Mouse (Mus musculus): ENCODE measurements around the gene Yap1. TPM values are rescaled to one million over a fixed set of nuclear protein-coding genes. Genes with fewer than 3 reads are reported as not detected.

Yap1 gene
- polyA plus RNA-seq, 1 experiment from 2014 or later = 24.3 TPM

- Histone ChIP-seq H3K9ac (ENCODE audit: low read length) (0 out of 2 replicates have a peak overlapping the region, but pooled peaks have one; percentile 40), H3K9me3 (ENCODE audit: control insufficient read depth, low read length) (no peaks in the 10 kb centered on the region), H3K36me3 (ENCODE audit: control insufficient read depth, insufficient read depth, low read length) (no peaks in the 10 kb centered on the region), H3K4me2 (ENCODE audit: low read length) (peak overlapping the region; percentile 70), H3K27ac (replicated peaks in 1 of 2; ENCODE audit: control insufficient read depth in 1 of 2, insufficient read depth in 1 of 2, low read depth in 2 of 2, low read length in 2 of 2) (peak overlapping the region in 1 of 2 experiments; percentile 57; a peak in 2 of 4 replicates), H3K4me1 (ENCODE audit: control insufficient read depth in 2 of 2, insufficient read depth in 2 of 2, low read length in 2 of 2) (no peaks in the 10 kb centered on the region), H3K4me3 (ENCODE audit: control insufficient read depth in 1 of 2, insufficient read depth in 1 of 2, low read depth in 1 of 2, low read length in 2 of 2) (no peak overlapping the region), H3K27me3 (ENCODE audit: control insufficient read depth, insufficient read depth, low read length) (no peaks in the 10 kb centered on the region)
- 52% methylated on average over 8 of the region's 8 CpGs for WGBS
- no peak for ATAC-seq (ENCODE audit: insufficient number of reproducible peaks, insufficient read depth, low FRiP score, low read depth)
Observed at GRCm38 (mm10) chr9:7914925-7915324, 89.5 kb downstream of the Yap1 start.

GRCm38 (mm10) chr9:7914487-7914886 is 89.9 kb downstream of the Yap1 start:
- under 1% methylated on average over 11 of the region's 11 CpGs for WGBS
- Histone ChIP-seq H3K36me3 (ENCODE audit: control insufficient read depth, insufficient read depth, low read length) (no peaks in the 10 kb centered on the region), H3K27me3 (ENCODE audit: control insufficient read depth, insufficient read depth, low read length) (no peaks in the 10 kb centered on the region), H3K9ac (ENCODE audit: low read length) (peak overlapping the region; percentile 70), H3K4me3 (ENCODE audit: control insufficient read depth in 1 of 2, insufficient read depth in 1 of 2, low read depth in 1 of 2, low read length in 2 of 2) (peak overlapping the region; percentile 32 to 37; a peak in 3 of 4 replicates), H3K4me1 (ENCODE audit: control insufficient read depth in 2 of 2, insufficient read depth in 2 of 2, low read length in 2 of 2) (no peaks in the 10 kb centered on the region), H3K4me2 (ENCODE audit: low read length) (peak overlapping the region; percentile 70), H3K9me3 (ENCODE audit: control insufficient read depth, low read length) (no peaks in the 10 kb centered on the region), H3K27ac (replicated peaks in 1 of 2; ENCODE audit: control insufficient read depth in 1 of 2, insufficient read depth in 1 of 2, low read depth in 2 of 2, low read length in 2 of 2) (peak overlapping the region; percentile 57 to 64; a peak in 2 of 4 replicates)
- ATAC-seq (ENCODE audit: insufficient number of reproducible peaks, insufficient read depth, low FRiP score, low read depth) = peak; percentile 92

GRCm38 (mm10) chr9:7913953-7914352 is 90.4 kb downstream of the Yap1 start:
- Histone ChIP-seq H3K4me1 (ENCODE audit: control insufficient read depth in 2 of 2, insufficient read depth in 2 of 2, low read length in 2 of 2) (no peaks in the 10 kb centered on the region), H3K36me3 (ENCODE audit: control insufficient read depth, insufficient read depth, low read length) (no peaks in the 10 kb centered on the region), H3K4me2 (ENCODE audit: low read length) (peak overlapping the region; percentile 70), H3K27ac (replicated peaks in 1 of 2; ENCODE audit: control insufficient read depth in 1 of 2, insufficient read depth in 1 of 2, low read depth in 2 of 2, low read length in 2 of 2) (peak overlapping the region; percentile 53 to 64; a peak in 2 of 4 replicates), H3K27me3 (ENCODE audit: control insufficient read depth, insufficient read depth, low read length) (no peaks in the 10 kb centered on the region), H3K9me3 (ENCODE audit: control insufficient read depth, low read length) (no peaks in the 10 kb centered on the region), H3K9ac (ENCODE audit: low read length) (peak overlapping the region; percentile 70), H3K4me3 (ENCODE audit: control insufficient read depth in 1 of 2, insufficient read depth in 1 of 2, low read depth in 1 of 2, low read length in 2 of 2) (peak overlapping the region; percentile 32 to 37)
- 47% methylated on average over 19 of the region's 19 CpGs for WGBS
- ATAC-seq (ENCODE audit: insufficient number of reproducible peaks, insufficient read depth, low FRiP score, low read depth) = no peak

DNA sequence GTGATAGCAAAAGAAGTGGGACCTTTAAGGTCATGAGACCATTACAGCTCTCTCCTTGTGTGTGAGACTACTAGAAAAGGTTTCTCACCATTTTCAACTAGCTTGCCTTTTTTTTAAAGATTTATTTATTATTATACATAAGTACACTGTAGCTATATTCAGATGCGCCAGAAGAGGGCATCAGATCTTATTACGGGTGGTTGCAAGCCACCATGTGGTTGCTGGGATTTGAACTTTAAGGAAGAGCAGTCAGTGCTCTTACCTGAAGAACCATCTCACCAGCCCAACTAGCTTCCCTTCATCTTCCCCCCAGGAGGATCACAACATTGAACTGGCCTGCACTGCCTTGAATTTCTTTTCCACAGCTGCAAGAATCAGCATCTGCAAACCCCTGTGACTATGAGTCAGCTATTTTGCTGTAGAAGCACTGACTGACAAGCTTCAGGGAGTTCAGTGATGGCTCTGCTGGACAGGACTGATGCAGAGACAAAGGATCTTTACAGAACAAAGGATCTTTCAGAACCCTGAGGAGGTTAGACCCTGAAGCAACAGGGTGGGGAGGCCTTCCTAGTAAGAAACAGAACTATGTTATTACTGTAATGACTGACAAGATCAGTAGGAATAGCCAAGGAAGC is 96.9 kb downstream of the Yap1 start:
- H3K9me3 ChIP-seq (ENCODE audit: control insufficient read depth, low read length) = no peaks in the 10 kb centered on the region
- peaks cover 0 to 3% of the 10 kb centered on the region in 2 experiments; a peak in 2 of 4 replicates for H3K4me1 ChIP-seq (ENCODE audit: control insufficient read depth in 2 of 2, insufficient read depth in 2 of 2, low read length in 2 of 2)
- H3K36me3 ChIP-seq (ENCODE audit: control insufficient read depth, insufficient read depth, low read length) = no peaks in the 10 kb centered on the region
- no peaks in the 10 kb centered on the region for H3K27me3 ChIP-seq (ENCODE audit: control insufficient read depth, insufficient read depth, low read length)
- H3K27ac ChIP-seq (replicated peaks in 1 of 2; ENCODE audit: control insufficient read depth in 1 of 2, insufficient read depth in 1 of 2, low read depth in 2 of 2, low read length in 2 of 2) = no peak overlapping the region
- no peak for ATAC-seq (ENCODE audit: insufficient number of reproducible peaks, insufficient read depth, low FRiP score, low read depth)
- H3K4me3 ChIP-seq (ENCODE audit: control insufficient read depth in 1 of 2, insufficient read depth in 1 of 2, low read depth in 1 of 2, low read length in 2 of 2) = no peak overlapping the region
- WGBS = 73% methylated on average over 2 of the region's 2 CpGs
- no peak overlapping the region for H3K9ac ChIP-seq (ENCODE audit: low read length)
- no peak overlapping the region for H3K4me2 ChIP-seq (ENCODE audit: low read length)

DNA sequence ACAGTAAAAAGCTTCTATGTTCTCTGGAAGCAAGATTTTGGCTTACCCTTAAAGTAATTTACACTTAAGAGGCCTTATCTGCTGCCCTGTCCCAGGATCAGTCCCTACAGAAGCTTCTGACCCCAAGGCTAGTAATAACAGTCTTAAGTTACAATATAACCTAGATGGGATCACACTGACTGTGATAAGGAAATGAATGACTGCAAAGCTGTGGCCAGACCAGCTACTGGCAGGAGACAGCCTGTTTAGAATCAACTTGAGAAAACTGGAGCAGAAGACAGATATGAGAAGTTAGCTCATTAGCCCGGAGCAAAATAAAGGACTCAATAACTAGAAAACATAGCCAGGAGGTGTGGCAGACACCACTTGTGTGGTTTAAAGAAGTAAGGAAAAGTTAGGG is 97.8 kb downstream of the Yap1 start:
- no peak overlapping the region for H3K4me2 ChIP-seq (ENCODE audit: low read length)
- H3K9ac ChIP-seq (ENCODE audit: low read length) = no peak overlapping the region
- H3K9me3 ChIP-seq (ENCODE audit: control insufficient read depth, low read length) = no peaks in the 10 kb centered on the region
- no peak for ATAC-seq (ENCODE audit: insufficient number of reproducible peaks, insufficient read depth, low FRiP score, low read depth)
- H3K27ac ChIP-seq (replicated peaks in 1 of 2; ENCODE audit: control insufficient read depth in 1 of 2, insufficient read depth in 1 of 2, low read depth in 2 of 2, low read length in 2 of 2) = no peak overlapping the region
- no peaks in the 10 kb centered on the region for H3K27me3 ChIP-seq (ENCODE audit: control insufficient read depth, insufficient read depth, low read length)
- H3K4me1 ChIP-seq (ENCODE audit: control insufficient read depth in 2 of 2, insufficient read depth in 2 of 2, low read length in 2 of 2) = peaks cover 0 to 3% of the 10 kb centered on the region in 2 experiments; a peak in 2 of 4 replicates
- no peaks in the 10 kb centered on the region for H3K36me3 ChIP-seq (ENCODE audit: control insufficient read depth, insufficient read depth, low read length)
- 54% methylated on average over 1 of the region's 1 CpGs for WGBS
- no peak overlapping the region for H3K4me3 ChIP-seq (ENCODE audit: control insufficient read depth in 1 of 2, insufficient read depth in 1 of 2, low read depth in 1 of 2, low read length in 2 of 2)

GRCm38 (mm10) chr9:7903825-7904224 is 100.6 kb downstream of the Yap1 start:
- Histone ChIP-seq H3K4me1 (ENCODE audit: control insufficient read depth in 2 of 2, insufficient read depth in 2 of 2, low read length in 2 of 2) (peaks cover 0 to 3% of the 10 kb centered on the region in 2 experiments; a peak in 2 of 4 replicates), H3K9ac (ENCODE audit: low read length) (no peak overlapping the region), H3K9me3 (ENCODE audit: control insufficient read depth, low read length) (no peaks in the 10 kb centered on the region), H3K27ac (replicated peaks in 1 of 2; ENCODE audit: control insufficient read depth in 1 of 2, insufficient read depth in 1 of 2, low read depth in 2 of 2, low read length in 2 of 2) (no peak overlapping the region), H3K4me3 (ENCODE audit: control insufficient read depth in 1 of 2, insufficient read depth in 1 of 2, low read depth in 1 of 2, low read length in 2 of 2) (no peak overlapping the region), H3K36me3 (ENCODE audit: control insufficient read depth, insufficient read depth, low read length) (no peaks in the 10 kb centered on the region), H3K4me2 (ENCODE audit: low read length) (no peak overlapping the region), H3K27me3 (ENCODE audit: control insufficient read depth, insufficient read depth, low read length) (no peaks in the 10 kb centered on the region)
- 56% methylated on average over 5 of the region's 5 CpGs for WGBS
- ATAC-seq (ENCODE audit: insufficient number of reproducible peaks, insufficient read depth, low FRiP score, low read depth) = no peak

DNA sequence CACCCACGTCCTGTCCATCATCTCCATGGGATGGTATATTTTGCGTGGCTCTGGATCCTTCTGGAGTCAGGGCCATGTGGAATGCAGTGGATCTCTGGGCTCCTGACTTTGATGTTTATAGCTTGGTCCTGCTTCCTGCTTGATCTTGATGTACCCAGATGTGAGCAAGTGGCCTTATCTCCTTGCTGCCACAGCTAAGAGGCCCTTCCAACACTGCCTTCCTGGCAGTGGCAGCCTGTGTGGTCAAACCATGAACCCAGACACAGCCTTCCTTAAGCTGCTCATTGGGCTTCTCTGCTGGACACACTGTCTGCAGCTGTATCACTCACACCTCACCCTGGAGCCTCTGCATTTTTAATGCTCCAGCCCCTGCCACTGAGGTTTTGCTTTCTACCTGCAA is 101.1 kb downstream of the Yap1 start:
- no peaks in the 10 kb centered on the region for H3K27me3 ChIP-seq (ENCODE audit: control insufficient read depth, insufficient read depth, low read length)
- WGBS = 75% methylated on average over 2 of the region's 2 CpGs
- no peaks in the 10 kb centered on the region for H3K36me3 ChIP-seq (ENCODE audit: control insufficient read depth, insufficient read depth, low read length)
- H3K4me1 ChIP-seq (ENCODE audit: control insufficient read depth in 2 of 2, insufficient read depth in 2 of 2, low read length in 2 of 2) = peaks cover 0 to 3% of the 10 kb centered on the region in 2 experiments; a peak in 2 of 4 replicates
- no peak overlapping the region for H3K27ac ChIP-seq (replicated peaks in 1 of 2; ENCODE audit: control insufficient read depth in 1 of 2, insufficient read depth in 1 of 2, low read depth in 2 of 2, low read length in 2 of 2)
- H3K4me2 ChIP-seq (ENCODE audit: low read length) = no peak overlapping the region
- H3K9me3 ChIP-seq (ENCODE audit: control insufficient read depth, low read length) = no peaks in the 10 kb centered on the region
- H3K4me3 ChIP-seq (ENCODE audit: control insufficient read depth in 1 of 2, insufficient read depth in 1 of 2, low read depth in 1 of 2, low read length in 2 of 2) = no peak overlapping the region
- no peak for ATAC-seq (ENCODE audit: insufficient number of reproducible peaks, insufficient read depth, low FRiP score, low read depth)
- H3K9ac ChIP-seq (ENCODE audit: low read length) = no peak overlapping the region

- peaks cover 0 to 3% of the 10 kb centered on the region in 2 experiments; a peak in 2 of 4 replicates for H3K4me1 ChIP-seq (ENCODE audit: control insufficient read depth in 2 of 2, insufficient read depth in 2 of 2, low read length in 2 of 2)
- no peaks in the 10 kb centered on the region for H3K27me3 ChIP-seq (ENCODE audit: control insufficient read depth, insufficient read depth, low read length)
- H3K27ac ChIP-seq (replicated peaks in 1 of 2; ENCODE audit: control insufficient read depth in 1 of 2, insufficient read depth in 1 of 2, low read depth in 2 of 2, low read length in 2 of 2) = no peak overlapping the region
- no peak overlapping the region for H3K4me3 ChIP-seq (ENCODE audit: control insufficient read depth in 1 of 2, insufficient read depth in 1 of 2, low read depth in 1 of 2, low read length in 2 of 2)
- H3K36me3 ChIP-seq (ENCODE audit: control insufficient read depth, insufficient read depth, low read length) = no peaks in the 10 kb centered on the region
- no peak overlapping the region for H3K9ac ChIP-seq (ENCODE audit: low read length)
- 51% methylated on average over 7 of the region's 7 CpGs for WGBS
- H3K4me2 ChIP-seq (ENCODE audit: low read length) = no peak overlapping the region
- no peaks in the 10 kb centered on the region for H3K9me3 ChIP-seq (ENCODE audit: control insufficient read depth, low read length)
- no peak for ATAC-seq (ENCODE audit: insufficient number of reproducible peaks, insufficient read depth, low FRiP score, low read depth)
Observed at GRCm38 (mm10) chr9:7902311-7902710, 102.1 kb downstream of the Yap1 start.
